Mouse (Mus musculus): ENCODE results near the gene Tlcd2. TPM values are rescaled to one million over a fixed set of nuclear protein-coding genes. Genes with fewer than 3 reads are reported as not detected.

Tlcd2 gene
- polyA plus RNA-seq, 2 experiments from 2014 or later, result 5.6 to 16.0 TPM

Other genes starting within 250 kb of the Tlcd2 start
- 100 to 1,000 TPM; 209 to 263 TPM for gene Rpa1, start 113.4 kb upstream of the Tlcd2 start, polyA plus RNA-seq (2017; shearing (Covaris generic))
- gene Smyd4, start 113.3 kb upstream of the Tlcd2 start, polyA plus RNA-seq (2017; shearing (Covaris generic)), result 10 to 100 TPM; 14.0 to 18.7 TPM
- 1 to 10 TPM; 1.8 to 3.9 TPM for gene Serpinf1, start 39.0 kb upstream of the Tlcd2 start, polyA plus RNA-seq (2017; shearing (Covaris generic))
- gene Serpinf2, start 22.1 kb upstream of the Tlcd2 start, polyA plus RNA-seq (2017; shearing (Covaris generic)), result not detected
- gene Wdr81, start 7.0 kb upstream of the Tlcd2 start, polyA plus RNA-seq (2017; shearing (Covaris generic)), result 1 to 10 TPM; 5.2 to 7.3 TPM
- gene Prpf8, start 25.1 kb downstream of the Tlcd2 start, polyA plus RNA-seq (2017; shearing (Covaris generic)), result 10 to 100 TPM; 33.9 to 38.7 TPM
- gene Rilp, start 48.4 kb downstream of the Tlcd2 start, polyA plus RNA-seq (2017; shearing (Covaris generic)), result not detected
- gene Scarf1, start 51.8 kb downstream of the Tlcd2 start, polyA plus RNA-seq (2017; shearing (Covaris generic)), result under 1 TPM; 0.42 to 0.47 TPM
- gene Slc43a2, start 70.0 kb downstream of the Tlcd2 start, polyA plus RNA-seq (2017; shearing (Covaris generic)), result 10 to 100 TPM; 18.3 to 18.7 TPM
- gene Pitpna, start 126.4 kb downstream of the Tlcd2 start, polyA plus RNA-seq (2017; shearing (Covaris generic)), result 10 to 100 TPM; 24.3 to 47.6 TPM
- 100 to 1,000 TPM; 109 to 120 TPM for gene Inpp5k, start 169.3 kb downstream of the Tlcd2 start, polyA plus RNA-seq (2017; shearing (Covaris generic))
- 10 to 100 TPM; 15.7 to 25.1 TPM for gene Myo1c, start 188.8 kb downstream of the Tlcd2 start, polyA plus RNA-seq (2017; shearing (Covaris generic))
- gene Crk, start 217.5 kb downstream of the Tlcd2 start, polyA plus RNA-seq (2017; shearing (Covaris generic)), result 10 to 100 TPM; 12.0 to 13.8 TPM

Measured in activated CD4-positive, CD25-positive, alpha-beta regulatory T cell, adult 4 months (primary cell).